Mouse (Mus musculus): ENCODE results near the gene Cd3eap. TPM values are rescaled to one million over a fixed set of nuclear protein-coding genes. Genes with fewer than 3 reads are reported as not detected.

Cd3eap gene
- total and polyA plus RNA-seq, 3 experiments: 43.9 to 49.8 TPM; not detected in 1

- Histone ChIP-seq H3K27ac (ENCODE audit: control insufficient read depth, low read depth, low read length) (peak overlapping the region; percentile 32), H3K79me2 (ENCODE audit: control insufficient read depth, insufficient read depth, low read length, poor library complexity) (no peaks in the 10 kb centered on the region; the same call in 1 of the 2 replicates), H3K4me1 (ENCODE audit: control insufficient read depth in 1 of 2, insufficient read depth in 2 of 2, low read length in 2 of 2) (peaks cover 3 to 16% of the 10 kb centered on the region in 2 experiments; a peak in 3 of 4 replicates), H3K9me3 (replicated peaks; ENCODE audit: insufficient read depth, low read length) (no peaks in the 10 kb centered on the region), H3K36me3 (ENCODE audit: control insufficient read depth in 1 of 2, insufficient read depth in 2 of 2, low read length in 2 of 2) (peaks cover 0 to 4% of the 10 kb centered on the region in 2 experiments; a peak in 1 of 4 replicates), H3K9ac (ENCODE audit: control insufficient read depth, low read depth, low read length, poor library complexity, severe bottlenecking) (peak overlapping the region; percentile 50; the same call in 1 of the 2 replicates), H3K27me3 (ENCODE audit: control insufficient read depth in 1 of 2, insufficient read depth in 2 of 2, low read length in 2 of 2) (no peaks in the 10 kb centered on the region), H3K4me3 (ENCODE audit: control insufficient read depth in 1 of 2, insufficient read depth in 1 of 2, low read depth in 2 of 2, low read length in 2 of 2) (peak overlapping the region in 1 of 2 experiments; percentile 37; a peak in 2 of 4 replicates)
- DNase-seq (ENCODE audit: low read depth, low spot score): peak; percentile 48
- 0 out of 2 replicates have a peak, but pooled peaks have one; percentile 44 for TF ChIP-seq SIN3A (IDR thresholded peaks at IDR 0.05; ENCODE audit: low read length)
- TF ChIP-seq MEF2A (IDR thresholded peaks at IDR 0.05; ENCODE audit: extremely low read depth, insufficient replicate concordance, low read depth, low read length, poor library complexity, severe bottlenecking): no peak
These were observed 52.2 kb downstream of the Cd3eap start for GRCm38 (mm10) chr7:19306819-19307738.

Other genes starting within 250 kb of the Cd3eap start
- not detected in 2 replicates for gene Gm4969, start 241.1 kb downstream of the Cd3eap start, total RNA-seq (2012; rRNA removed)
- not detected for gene Gm4969, start 241.1 kb downstream of the Cd3eap start, polyA plus RNA-seq (2012; ENCODE audit: insufficient read depth in 1 of 2, insufficient read length in 2 of 2, low read depth in 1 of 2, low replicate concordance in 2 of 2, missing spikeins in 1 of 2)
- 11.5 and 13.7 TPM in 2 replicates for gene Fbxo46, start 239.6 kb downstream of the Cd3eap start, total RNA-seq (2012; rRNA removed)
- 10 to 100 TPM in 1 of 2 experiments, not detected in 1; 10.1 TPM for gene Fbxo46, start 239.6 kb downstream of the Cd3eap start, polyA plus RNA-seq (2012; ENCODE audit: insufficient read depth in 1 of 2, insufficient read length in 2 of 2, low read depth in 1 of 2, low replicate concordance in 2 of 2, missing spikeins in 1 of 2)
- gene Qpctl, start 210.2 kb downstream of the Cd3eap start, total RNA-seq (2012; rRNA removed): 3.1 and 3.4 TPM in 2 replicates
- 1 to 10 TPM in 1 of 2 experiments, not detected in 1; 6.5 TPM for gene Qpctl, start 210.2 kb downstream of the Cd3eap start, polyA plus RNA-seq (2012; ENCODE audit: insufficient read depth in 1 of 2, insufficient read length in 2 of 2, low read depth in 1 of 2, low replicate concordance in 2 of 2, missing spikeins in 1 of 2)
- gene Snrpd2, start 209.8 kb downstream of the Cd3eap start, total RNA-seq (2012; rRNA removed): 333 and 345 TPM in 2 replicates
- 100 to 1,000 TPM in 1 of 2 experiments, not detected in 1; 234 TPM for gene Snrpd2, start 209.8 kb downstream of the Cd3eap start, polyA plus RNA-seq (2012; ENCODE audit: insufficient read depth in 1 of 2, insufficient read length in 2 of 2, low read depth in 1 of 2, low replicate concordance in 2 of 2, missing spikeins in 1 of 2)
- 0.49 and 0.65 TPM in 2 replicates for gene Gipr, start 193.4 kb downstream of the Cd3eap start, total RNA-seq (2012; rRNA removed)
- gene Gipr, start 193.4 kb downstream of the Cd3eap start, polyA plus RNA-seq (2012; ENCODE audit: insufficient read depth in 1 of 2, insufficient read length in 2 of 2, low read depth in 1 of 2, low replicate concordance in 2 of 2, missing spikeins in 1 of 2): 1 to 10 TPM in 1 of 2 experiments, not detected in 1; 2.1 TPM
- gene Eml2, start 183.1 kb downstream of the Cd3eap start, total RNA-seq (2012; rRNA removed): 22.0 and 25.1 TPM in 2 replicates
- gene Eml2, start 183.1 kb downstream of the Cd3eap start, polyA plus RNA-seq (2012; ENCODE audit: insufficient read depth in 1 of 2, insufficient read length in 2 of 2, low read depth in 1 of 2, low replicate concordance in 2 of 2, missing spikeins in 1 of 2): 10 to 100 TPM in 1 of 2 experiments, not detected in 1; 43.6 TPM
- gene Gpr4, start 146.9 kb downstream of the Cd3eap start, total RNA-seq (2012; rRNA removed): 0.07 and 0.19 TPM in 2 replicates
- gene Gpr4, start 146.9 kb downstream of the Cd3eap start, polyA plus RNA-seq (2012; ENCODE audit: insufficient read depth in 1 of 2, insufficient read length in 2 of 2, low read depth in 1 of 2, low replicate concordance in 2 of 2, missing spikeins in 1 of 2): under 1 TPM in 1 of 2 experiments, not detected in 1; 0.15 TPM
- 16.3 and 18.5 TPM in 2 replicates for gene Opa3, start 131.1 kb downstream of the Cd3eap start, total RNA-seq (2012; rRNA removed)
- gene Opa3, start 131.1 kb downstream of the Cd3eap start, polyA plus RNA-seq (2012; ENCODE audit: insufficient read depth in 1 of 2, insufficient read length in 2 of 2, low read depth in 1 of 2, low replicate concordance in 2 of 2, missing spikeins in 1 of 2): 10 to 100 TPM; 37.2 to 85.4 TPM
- 121 and 130 TPM in 2 replicates for gene Vasp, start 87.7 kb downstream of the Cd3eap start, total RNA-seq (2012; rRNA removed)
- gene Vasp, start 87.7 kb downstream of the Cd3eap start, polyA plus RNA-seq (2012; ENCODE audit: insufficient read depth in 1 of 2, insufficient read length in 2 of 2, low read depth in 1 of 2, low replicate concordance in 2 of 2, missing spikeins in 1 of 2): 100 to 1,000 TPM in 1 of 2 experiments, not detected in 1; 185 TPM
- not detected in 2 replicates for gene Ppm1n, start 79.4 kb downstream of the Cd3eap start, total RNA-seq (2012; rRNA removed)
- not detected for gene Ppm1n, start 79.4 kb downstream of the Cd3eap start, polyA plus RNA-seq (2012; ENCODE audit: insufficient read depth in 1 of 2, insufficient read length in 2 of 2, low read depth in 1 of 2, low replicate concordance in 2 of 2, missing spikeins in 1 of 2)
- 0.27 and 0.52 TPM in 2 replicates for gene Rtn2, start 76.9 kb downstream of the Cd3eap start, total RNA-seq (2012; rRNA removed)
- 1 to 10 TPM in 1 of 2 experiments, not detected in 1; 1.4 TPM for gene Rtn2, start 76.9 kb downstream of the Cd3eap start, polyA plus RNA-seq (2012; ENCODE audit: insufficient read depth in 1 of 2, insufficient read length in 2 of 2, low read depth in 1 of 2, low replicate concordance in 2 of 2, missing spikeins in 1 of 2)
- 0.04 and 0.10 TPM in 2 replicates for gene Fosb, start 49.4 kb downstream of the Cd3eap start, total RNA-seq (2012; rRNA removed)
- under 1 TPM in 1 of 2 experiments, not detected in 1; 0.49 TPM for gene Fosb, start 49.4 kb downstream of the Cd3eap start, polyA plus RNA-seq (2012; ENCODE audit: insufficient read depth in 1 of 2, insufficient read length in 2 of 2, low read depth in 1 of 2, low replicate concordance in 2 of 2, missing spikeins in 1 of 2)
- gene Ercc1, start 14.7 kb downstream of the Cd3eap start, total RNA-seq (2012; rRNA removed): 22.2 and 25.9 TPM in 2 replicates
- gene Ercc1, start 14.7 kb downstream of the Cd3eap start, polyA plus RNA-seq (2012; ENCODE audit: insufficient read depth in 1 of 2, insufficient read length in 2 of 2, low read depth in 1 of 2, low replicate concordance in 2 of 2, missing spikeins in 1 of 2): 10 to 100 TPM in 1 of 2 experiments, not detected in 1; 37.5 TPM
- gene Ppp1r13l, start 266 bp upstream of the Cd3eap start, total RNA-seq (2012; rRNA removed): 1.0 and 1.5 TPM in 2 replicates
- gene Ppp1r13l, start 266 bp upstream of the Cd3eap start, polyA plus RNA-seq (2012; ENCODE audit: insufficient read depth in 1 of 2, insufficient read length in 2 of 2, low read depth in 1 of 2, low replicate concordance in 2 of 2, missing spikeins in 1 of 2): 10 to 100 TPM in 1 of 2 experiments, not detected in 1; 15.9 TPM
- gene Ercc2, start 22.5 kb upstream of the Cd3eap start, total RNA-seq (2012; rRNA removed): 29.4 and 34.4 TPM in 2 replicates
- gene Ercc2, start 22.5 kb upstream of the Cd3eap start, polyA plus RNA-seq (2012; ENCODE audit: insufficient read depth in 1 of 2, insufficient read length in 2 of 2, low read depth in 1 of 2, low replicate concordance in 2 of 2, missing spikeins in 1 of 2): 10 to 100 TPM in 1 of 2 experiments, not detected in 1; 44.5 TPM
- gene Klc3, start 44.6 kb upstream of the Cd3eap start, total RNA-seq (2012; rRNA removed): 2.7 and 3.6 TPM in 2 replicates
- gene Klc3, start 44.6 kb upstream of the Cd3eap start, polyA plus RNA-seq (2012; ENCODE audit: insufficient read depth in 1 of 2, insufficient read length in 2 of 2, low read depth in 1 of 2, low replicate concordance in 2 of 2, missing spikeins in 1 of 2): under 1 TPM in 1 of 2 experiments, not detected in 1; 0.42 TPM
- gene Ckm, start 45.3 kb upstream of the Cd3eap start, total RNA-seq (2012; rRNA removed): not detected in 2 replicates
- not detected for gene Ckm, start 45.3 kb upstream of the Cd3eap start, polyA plus RNA-seq (2012; ENCODE audit: insufficient read depth in 1 of 2, insufficient read length in 2 of 2, low read depth in 1 of 2, low replicate concordance in 2 of 2, missing spikeins in 1 of 2)
- 4.7 TPM in 2 replicates for gene Mark4, start 99.3 kb upstream of the Cd3eap start, total RNA-seq (2012; rRNA removed)
- gene Mark4, start 99.3 kb upstream of the Cd3eap start, polyA plus RNA-seq (2012; ENCODE audit: insufficient read depth in 1 of 2, insufficient read length in 2 of 2, low read depth in 1 of 2, low replicate concordance in 2 of 2, missing spikeins in 1 of 2): 10 to 100 TPM in 1 of 2 experiments, not detected in 1; 18.5 TPM
- gene Exoc3l2, start 103.8 kb upstream of the Cd3eap start, total RNA-seq (2012; rRNA removed): 0.08 TPM in 1 of 2 replicates, not detected in the other
- under 1 TPM in 1 of 2 experiments, not detected in 1; 0.08 TPM for gene Exoc3l2, start 103.8 kb upstream of the Cd3eap start, polyA plus RNA-seq (2012; ENCODE audit: insufficient read depth in 1 of 2, insufficient read length in 2 of 2, low read depth in 1 of 2, low replicate concordance in 2 of 2, missing spikeins in 1 of 2)
- gene Bloc1s3, start 148.9 kb upstream of the Cd3eap start, total RNA-seq (2012; rRNA removed): 5.5 and 6.1 TPM in 2 replicates
- gene Bloc1s3, start 148.9 kb upstream of the Cd3eap start, polyA plus RNA-seq (2012; ENCODE audit: insufficient read depth in 1 of 2, insufficient read length in 2 of 2, low read depth in 1 of 2, low replicate concordance in 2 of 2, missing spikeins in 1 of 2): 1 to 10 TPM in 1 of 2 experiments, not detected in 1; 7.5 TPM
- 65.6 and 88.2 TPM in 2 replicates for gene Trappc6a, start 148.9 kb upstream of the Cd3eap start, total RNA-seq (2012; rRNA removed)
- gene Trappc6a, start 148.9 kb upstream of the Cd3eap start, polyA plus RNA-seq (2012; ENCODE audit: insufficient read depth in 1 of 2, insufficient read length in 2 of 2, low read depth in 1 of 2, low replicate concordance in 2 of 2, missing spikeins in 1 of 2): 10 to 100 TPM in 1 of 2 experiments, not detected in 1; 82.8 TPM
- gene Nkpd1, start 158.4 kb upstream of the Cd3eap start, total RNA-seq (2012; rRNA removed): 0.07 and 0.35 TPM in 2 replicates
- gene Nkpd1, start 158.4 kb upstream of the Cd3eap start, polyA plus RNA-seq (2012; ENCODE audit: insufficient read depth in 1 of 2, insufficient read length in 2 of 2, low read depth in 1 of 2, low replicate concordance in 2 of 2, missing spikeins in 1 of 2): under 1 TPM in 1 of 2 experiments, not detected in 1; 0.33 TPM
- 10.0 and 13.6 TPM in 2 replicates for gene Ppp1r37, start 203.6 kb upstream of the Cd3eap start, total RNA-seq (2012; rRNA removed)
- gene Ppp1r37, start 203.6 kb upstream of the Cd3eap start, polyA plus RNA-seq (2012; ENCODE audit: insufficient read depth in 1 of 2, insufficient read length in 2 of 2, low read depth in 1 of 2, low replicate concordance in 2 of 2, missing spikeins in 1 of 2): 10 to 100 TPM in 1 of 2 experiments, not detected in 1; 29.0 TPM
- 2.9 and 3.3 TPM in 2 replicates for gene Zfp296, start 217.8 kb upstream of the Cd3eap start, total RNA-seq (2012; rRNA removed)
- gene Zfp296, start 217.8 kb upstream of the Cd3eap start, polyA plus RNA-seq (2012; ENCODE audit: insufficient read depth in 1 of 2, insufficient read length in 2 of 2, low read depth in 1 of 2, low replicate concordance in 2 of 2, missing spikeins in 1 of 2): 1 to 10 TPM in 1 of 2 experiments, not detected in 1; 7.8 TPM
- 49.6 and 58.0 TPM in 2 replicates for gene Gemin7, start 218.1 kb upstream of the Cd3eap start, total RNA-seq (2012; rRNA removed)
- gene Gemin7, start 218.1 kb upstream of the Cd3eap start, polyA plus RNA-seq (2012; ENCODE audit: insufficient read depth in 1 of 2, insufficient read length in 2 of 2, low read depth in 1 of 2, low replicate concordance in 2 of 2, missing spikeins in 1 of 2): 10 to 100 TPM in 1 of 2 experiments, not detected in 1; 78.7 TPM
- gene Clasrp, start 245.0 kb upstream of the Cd3eap start, total RNA-seq (2012; rRNA removed): 29.9 and 31.1 TPM in 2 replicates
- 10 to 100 TPM in 1 of 2 experiments, not detected in 1; 62.2 TPM for gene Clasrp, start 245.0 kb upstream of the Cd3eap start, polyA plus RNA-seq (2012; ENCODE audit: insufficient read depth in 1 of 2, insufficient read length in 2 of 2, low read depth in 1 of 2, low replicate concordance in 2 of 2, missing spikeins in 1 of 2)

All from MEL (cell line).